Mouse (Mus musculus) olfactory bulb, adult 2 months (tissue): Measurements from ENCODE around the gene Ccm2.
A peak's percentile ranks its signal among the peaks of the same experiment; 100 is the strongest.

Experiments used
- CTCF ChIP-seq: fragments of 200-500 bp; IDR thresholded peaks from 2 replicates; pipeline ENCODE4 v1.5.1; 2012; ENCODE audit warnings: low read depth, mild to moderate bottlenecking, low read length, moderate library complexity; ENCODE audit not compliant: insufficient read depth
- POLR2A ChIP-seq: fragments of 200-500 bp; IDR thresholded peaks from 2 replicates; pipeline ENCODE4 v1.6.1; 2012; ENCODE audit warnings: mild to moderate bottlenecking, low read depth, low read length, moderate library complexity; ENCODE audit not compliant: insufficient read depth

- TF ChIP-seq CTCF (no peak), POLR2A (0 out of 2 replicates have a peak, but pooled peaks have one; percentile 33)
Observed at GRCm38 (mm10) chr11:6600284-6600944, 53.7 kb downstream of the Ccm2 start.
